Mouse (Mus musculus): Measurements from ENCODE around the gene Mov10l1.

The Mov10l1 gene

GRCm38 (mm10) chr15:89007781-89008180 lies 25.1 kb downstream of the Mov10l1 start:
- DNase-seq (ENCODE audit: low spot score in 2 of 2), result no peak

- no peak for DNase-seq (ENCODE audit: low spot score in 2 of 2)
Measured at GRCm38 (mm10) chr15:89016722-89017121, 34.0 kb downstream of the Mov10l1 start.

GRCm38 (mm10) chr15:89020085-89020484 lies 37.4 kb downstream of the Mov10l1 start:
- no peak for DNase-seq (ENCODE audit: low spot score in 2 of 2)

- DNase-seq (ENCODE audit: low spot score in 2 of 2), result no peak
Measured at GRCm38 (mm10) chr15:89020492-89020891, 37.8 kb downstream of the Mov10l1 start.

- no peak for DNase-seq (ENCODE audit: low spot score in 2 of 2)
Measured at GRCm38 (mm10) chr15:89044381-89044780, 61.7 kb downstream of the Mov10l1 start.

GRCm38 (mm10) chr15:89046356-89046755 lies 63.6 kb downstream of the Mov10l1 start:
- no peak for DNase-seq (ENCODE audit: low spot score in 2 of 2)

GRCm38 (mm10) chr15:89054666-89055065 lies 72.0 kb downstream of the Mov10l1 start:
- DNase-seq (ENCODE audit: low spot score in 2 of 2), result no peak

- no peak for DNase-seq (ENCODE audit: low spot score in 2 of 2)
Measured at GRCm38 (mm10) chr15:89058736-89059135, 76.0 kb downstream of the Mov10l1 start.

- no peak for DNase-seq (ENCODE audit: low spot score in 2 of 2)
Measured at GRCm38 (mm10) chr15:89059161-89059931, 76.6 kb downstream of the Mov10l1 start, which contains the start of gene Panx2. Panx2 (plus strand) TSS chr15:89059734.

- peak in 1 of 2 experiments; percentile 40 for DNase-seq (ENCODE audit: low spot score in 2 of 2)
Measured at GRCm38 (mm10) chr15:89060032-89060681, 77.4 kb downstream of the Mov10l1 start.

- no peak for DNase-seq (ENCODE audit: low spot score in 2 of 2)
Measured at GRCm38 (mm10) chr15:89060811-89061460, 78.2 kb downstream of the Mov10l1 start.

- DNase-seq (ENCODE audit: low spot score in 2 of 2), result no peak
Measured at GRCm38 (mm10) chr15:89061761-89062517, 79.2 kb downstream of the Mov10l1 start.

GRCm38 (mm10) chr15:89062518-89062910 lies 79.8 kb downstream of the Mov10l1 start:
- no peak for DNase-seq (ENCODE audit: low spot score in 2 of 2)

- no peak for DNase-seq (ENCODE audit: low spot score in 2 of 2)
Measured at GRCm38 (mm10) chr15:89063001-89063400, 80.3 kb downstream of the Mov10l1 start.

GRCm38 (mm10) chr15:89063536-89063935 lies 80.8 kb downstream of the Mov10l1 start:
- no peak for DNase-seq (ENCODE audit: low spot score in 2 of 2)

GRCm38 (mm10) chr15:89064891-89065290 lies 82.2 kb downstream of the Mov10l1 start:
- DNase-seq (ENCODE audit: low spot score in 2 of 2), result no peak

GRCm38 (mm10) chr15:89067609-89068008 lies 84.9 kb downstream of the Mov10l1 start:
- peak in 1 of 2 experiments; percentile 42 for DNase-seq (ENCODE audit: low spot score in 2 of 2)

GRCm38 (mm10) chr15:89068226-89068625 lies 85.5 kb downstream of the Mov10l1 start:
- no peak for DNase-seq (ENCODE audit: low spot score in 2 of 2)

GRCm38 (mm10) chr15:89069336-89069840 lies 86.7 kb downstream of the Mov10l1 start:
- DNase-seq (ENCODE audit: low spot score in 2 of 2), result no peak

- DNase-seq (ENCODE audit: low spot score in 2 of 2), result no peak
Measured at GRCm38 (mm10) chr15:89070606-89071005, 87.9 kb downstream of the Mov10l1 start.

GRCm38 (mm10) chr15:89073993-89074603 lies 91.4 kb downstream of the Mov10l1 start:
- DNase-seq (ENCODE audit: low spot score in 2 of 2), result no peak
